Mouse (Mus musculus): ENCODE measurements around the gene R3hdml.

Gene R3hdml

GRCm38 (mm10) chr2:163538410-163538809 is 46.3 kb downstream of the R3hdml start:
- in situ Hi-C loops (cut with MboI, MseI), result no loop called here

GRCm38 (mm10) chr2:163539321-163540040 is 47.4 kb downstream of the R3hdml start:
- in situ Hi-C loops (cut with MboI, MseI), result no loop called here

GRCm38 (mm10) chr2:163540231-163541117 is 48.4 kb downstream of the R3hdml start:
- in situ Hi-C loops (cut with MboI, MseI), result no loop called here

GRCm38 (mm10) chr2:163541568-163542182 is 49.6 kb downstream of the R3hdml start:
- in situ Hi-C loops (cut with MboI, MseI), result no loop called here

- in situ Hi-C loops (cut with MboI, MseI), result no loop called here
These were observed 50.6 kb downstream of the R3hdml start for GRCm38 (mm10) chr2:163542674-163543073.

- in situ Hi-C loops (cut with MboI, MseI), result no loop called here
These were observed 54.7 kb downstream of the R3hdml start for GRCm38 (mm10) chr2:163546623-163547318.

GRCm38 (mm10) chr2:163548822-163549221 is 56.7 kb downstream of the R3hdml start:
- in situ Hi-C loops (cut with MboI, MseI), result no loop called here

- in situ Hi-C loops (cut with MboI, MseI), result loop anchor here (5.0 kb wide), 1 partner anchor 62 kb away; no protein-coding TSS in a partner anchor
These were observed 57.7 kb downstream of the R3hdml start for GRCm38 (mm10) chr2:163549786-163550185.
